Mouse (Mus musculus): ENCODE results near the gene Amn.

- TF ChIP-seq CTCF (IDR thresholded peaks at IDR 0.05 in 2 of 3, conservative IDR thresholded peaks at IDR 0.05 in 1 of 3; ENCODE audit: control insufficient read depth in 1 of 3, insufficient read depth in 1 of 3, low read depth in 2 of 3, low read length in 3 of 3, poor library complexity in 1 of 3, severe bottlenecking in 1 of 3) (no peak), CHD2 (IDR thresholded peaks at IDR 0.05; ENCODE audit: low read length) (no peak), MXI1 (IDR thresholded peaks at IDR 0.05; ENCODE audit: low read depth, low read length) (no peak), SMC3 (IDR thresholded peaks at IDR 0.05; ENCODE audit: low read depth, low read length) (no peak), NRF1 (IDR thresholded peaks at IDR 0.05; ENCODE audit: insufficient read depth, low read depth, low read length, poor library complexity, severe bottlenecking) (no peak), GATA1 (IDR thresholded peaks at IDR 0.05; ENCODE audit: low read depth, low read length) (no peak), ZMIZ1 (IDR thresholded peaks at IDR 0.05; ENCODE audit: low read depth, low read length) (no peak), MAZ (IDR thresholded peaks at IDR 0.05; ENCODE audit: low read depth, low read length) (no peak), HCFC1 (IDR thresholded peaks at IDR 0.05; ENCODE audit: low read depth, low read length) (no peak), ETS1 (IDR thresholded peaks at IDR 0.05; ENCODE audit: low read depth, low read length) (no peak)
Observed at GRCm38 (mm10) chr12:111271966-111272365, 1.1 kb downstream of the Amn start.

Data from MEL (cell line).